Mouse (Mus musculus) lung, adult 2 months (tissue): Measurements from ENCODE around the gene Maneal.

Source experiments
- CTCF ChIP-seq: fragments of 200-500 bp; IDR thresholded peaks from 2 replicates; pipeline ENCODE4 v1.5.1; 2011; ENCODE audit warnings: mild to moderate bottlenecking, low read length, control low read depth; ENCODE audit not compliant: insufficient read depth
- POLR2A ChIP-seq: fragments of 200-500 bp; IDR thresholded peaks from 2 replicates; pipeline ENCODE4 v1.6.1; 2011; ENCODE audit warnings: low read depth, mild to moderate bottlenecking, control low read depth, low read length, borderline replicate concordance; ENCODE audit errors: extremely low read depth

GRCm38 (mm10) chr4:124838035-124838700, 23.8 kb downstream of the Maneal start:
- TF ChIP-seq CTCF (no peak), POLR2A (no peak)
